Mouse (Mus musculus) layer of hippocampus, adult 18-20 months (tissue): ENCODE results near the gene Olfr1375. TPM values are rescaled to one million over a fixed set of nuclear protein-coding genes. Genes with fewer than 3 reads are reported as not detected.

Experiments
- total RNA-seq, 2 experiments: library from RNA; stranded (reverse); gene quantifications; 2 replicates each; pipeline ENCODE4 v1.2.3; 2021

Gene Olfr1375
- total RNA-seq, 2 experiments from 2014 or later, result not detected

Other genes starting within 250 kb of the Olfr1375 start
- gene Zfp354c, start 220.4 kb upstream of the Olfr1375 start, total RNA-seq, result 10 to 100 TPM; 41.7 to 45.2 TPM
- gene Zfp879, start 206.6 kb upstream of the Olfr1375 start, total RNA-seq, result 1 to 10 TPM; 2.8 to 3.3 TPM
- gene Grm6, start 197.4 kb upstream of the Olfr1375 start, total RNA-seq, result not detected
- gene Zfp454, start 160.5 kb upstream of the Olfr1375 start, total RNA-seq, result 1 to 10 TPM; 5.2 to 7.2 TPM
- 10 to 100 TPM; 20.2 to 21.6 TPM for gene Zfp2, start 131.9 kb upstream of the Olfr1375 start, total RNA-seq
- gene Zfp354b, start 116.5 kb upstream of the Olfr1375 start, total RNA-seq, result 1 to 10 TPM; 6.6 to 7.0 TPM
- not detected for gene 4933414I15Rik, start 104.3 kb upstream of the Olfr1375 start, total RNA-seq
- not detected for gene Prop1, start 94.3 kb upstream of the Olfr1375 start, total RNA-seq
- gene Olfr1378, start 81.6 kb upstream of the Olfr1375 start, total RNA-seq, result not detected
- gene Olfr1377, start 66.1 kb upstream of the Olfr1375 start, total RNA-seq, result not detected
- gene Olfr51, start 44.5 kb upstream of the Olfr1375 start, total RNA-seq, result not detected
- not detected for gene Olfr54, start 33.9 kb upstream of the Olfr1375 start, total RNA-seq
- gene Zfp354a, start 11.1 kb downstream of the Olfr1375 start, total RNA-seq, result 10 to 100 TPM in 1 of 2 experiments, 1 to 10 TPM in 1; 10.0 to 11.7 TPM
- not detected for gene Gm12569, start 172.4 kb downstream of the Olfr1375 start, total RNA-seq
- 100 to 1,000 TPM; 120 to 127 TPM for gene Clk4, start 213.6 kb downstream of the Olfr1375 start, total RNA-seq
- gene BC049762, start 214.9 kb downstream of the Olfr1375 start, total RNA-seq, result not detected
- gene Col23a1, start 241.8 kb downstream of the Olfr1375 start, total RNA-seq, result 1 to 10 TPM; 5.5 to 8.8 TPM